Mouse (Mus musculus) right cerebral cortex, postnatal 4 days (tissue): ENCODE results near the gene Nrgn.
A peak's percentile ranks its signal among the peaks of the same experiment; 100 is the strongest.

ENCODE experiments used
- DNase-seq: peaks from one replicate; pipeline ENCODE4 v3.0.0-alpha.2; 2022

Gene Nrgn

DNA sequence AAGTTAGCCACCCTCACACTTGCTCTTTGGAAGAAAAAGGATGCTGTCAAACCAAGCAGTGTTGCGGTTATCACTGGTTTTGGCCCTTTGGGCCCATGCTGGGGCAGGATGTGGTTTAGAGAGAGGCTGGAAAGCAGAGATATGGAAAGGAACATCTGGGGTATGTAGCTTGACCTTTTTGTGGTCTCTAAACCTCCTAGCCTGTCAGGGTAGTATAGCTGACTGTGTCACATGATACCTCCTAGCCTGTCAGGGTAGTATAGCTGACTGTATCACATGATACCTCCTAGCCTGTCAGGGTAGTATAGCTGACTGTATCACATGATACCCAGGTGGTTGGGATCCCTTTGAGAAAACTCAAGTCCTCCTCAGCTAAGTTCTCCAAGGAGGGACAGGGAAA, 1.6 kb upstream of the Nrgn start:
- no peak for DNase-seq

DNA sequence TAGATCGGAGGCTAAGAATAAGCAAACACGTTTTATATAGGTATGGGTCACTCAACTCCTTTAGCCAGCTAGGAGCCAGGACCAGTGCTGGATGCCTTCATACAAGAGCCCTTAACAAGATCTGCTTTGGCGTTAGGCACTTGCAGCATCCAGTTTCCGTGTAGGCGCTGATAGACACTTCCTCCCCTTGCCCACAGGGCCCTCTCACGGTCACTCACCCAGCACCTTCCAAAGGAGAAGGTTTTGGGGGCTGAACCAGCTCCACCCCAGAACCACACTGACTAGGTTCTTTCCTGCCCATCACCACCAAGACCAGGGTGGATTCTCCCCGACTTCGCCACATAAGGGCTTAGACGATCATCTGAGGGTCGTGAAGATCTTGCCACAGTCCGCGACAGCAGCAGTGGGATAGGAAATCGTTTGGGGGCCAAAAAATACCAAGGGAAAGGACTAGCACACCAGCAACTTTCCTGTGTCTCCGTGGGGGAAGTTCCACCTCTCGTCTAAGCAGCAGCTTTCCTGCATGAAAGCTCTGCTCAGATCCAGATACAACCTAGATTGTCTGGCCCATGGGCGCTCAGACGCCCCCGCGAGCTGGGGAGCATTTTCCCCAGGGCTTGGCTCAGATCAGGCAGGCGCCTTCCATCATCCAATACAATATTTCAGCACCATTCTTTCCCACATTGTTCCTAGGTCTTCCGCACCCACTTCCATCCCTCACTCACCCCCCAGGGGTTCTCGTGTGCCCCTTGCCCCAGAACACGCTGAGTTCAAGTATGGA, 763 bp downstream of the Nrgn start:
- DNase-seq = no peak

DNA sequence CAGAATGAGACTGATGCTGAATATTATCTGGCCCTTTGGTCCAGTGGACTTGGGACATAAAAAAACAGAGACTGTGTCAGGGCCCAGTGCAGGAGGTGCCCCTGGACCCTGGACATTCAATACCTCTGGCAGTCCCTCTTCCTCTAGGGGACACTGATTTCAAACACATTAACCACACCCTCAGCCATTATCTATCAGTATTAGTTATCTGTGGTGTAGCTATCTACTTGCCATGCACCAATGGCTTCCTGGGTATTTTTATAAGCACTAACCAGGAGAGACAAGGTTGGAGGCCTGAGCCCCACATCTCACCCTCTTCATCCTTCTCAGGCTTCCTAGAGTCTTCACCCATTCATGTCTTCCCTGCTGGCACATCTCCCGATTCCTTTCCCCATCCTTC, 2.3 kb downstream of the Nrgn start:
- no peak for DNase-seq

DNA sequence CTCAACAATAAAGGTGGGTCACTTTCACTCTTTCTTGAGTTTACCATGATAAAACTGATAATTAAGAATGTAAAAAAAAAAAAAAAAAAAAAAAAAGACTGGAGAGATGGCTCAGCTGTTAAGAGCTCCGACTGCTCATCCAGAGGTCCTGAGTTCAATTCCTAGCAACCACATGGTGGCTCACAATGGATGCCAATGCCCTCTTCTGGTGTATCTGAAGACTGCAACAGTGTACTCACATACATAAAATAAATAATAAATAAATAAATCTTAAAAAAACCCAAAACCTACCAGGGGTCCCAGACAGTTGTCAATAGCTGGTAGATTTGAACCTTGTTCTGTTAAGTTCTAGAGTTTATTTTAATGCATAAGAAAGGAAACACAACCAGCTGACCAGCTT, 5.8 kb downstream of the Nrgn start:
- DNase-seq = no peak

GRCm38 (mm10) chr9:37545847-37546452, 6.8 kb downstream of the Nrgn start:
- DNase-seq = no peak

GRCm38 (mm10) chr9:37545166-37545610, 7.5 kb downstream of the Nrgn start:
- DNase-seq = no peak

- peak; percentile 71 for DNase-seq
These were observed 8.1 kb downstream of the Nrgn start for GRCm38 (mm10) chr9:37544447-37545165.

DNA sequence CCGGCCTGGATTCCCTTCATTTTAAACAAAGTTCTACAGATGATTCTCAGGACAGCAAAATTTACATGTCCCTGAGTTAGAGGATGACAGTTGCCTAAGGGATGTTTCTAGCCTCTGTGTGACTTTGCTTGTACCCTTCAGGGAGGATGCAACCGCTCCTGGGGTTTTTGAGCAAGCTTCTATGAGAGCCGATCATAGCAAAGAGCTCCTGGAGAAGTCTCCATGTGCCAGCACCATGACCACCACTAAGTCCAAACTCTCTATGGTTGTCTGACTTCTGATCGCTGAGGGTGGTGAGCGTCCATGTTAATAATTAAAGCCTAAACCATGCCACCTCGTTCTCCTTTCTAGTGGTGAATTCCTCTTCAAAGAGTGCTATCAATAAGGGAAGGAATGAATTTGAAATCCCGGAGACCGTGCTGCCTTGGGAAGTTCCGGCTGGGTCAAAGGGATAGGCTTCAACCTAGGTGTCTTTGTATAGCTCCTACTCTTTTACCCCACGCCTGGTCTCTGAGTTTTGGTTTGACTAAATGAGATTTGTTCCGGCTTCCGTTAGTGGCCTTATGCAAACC, 8.7 kb downstream of the Nrgn start:
- DNase-seq = no peak

DNA sequence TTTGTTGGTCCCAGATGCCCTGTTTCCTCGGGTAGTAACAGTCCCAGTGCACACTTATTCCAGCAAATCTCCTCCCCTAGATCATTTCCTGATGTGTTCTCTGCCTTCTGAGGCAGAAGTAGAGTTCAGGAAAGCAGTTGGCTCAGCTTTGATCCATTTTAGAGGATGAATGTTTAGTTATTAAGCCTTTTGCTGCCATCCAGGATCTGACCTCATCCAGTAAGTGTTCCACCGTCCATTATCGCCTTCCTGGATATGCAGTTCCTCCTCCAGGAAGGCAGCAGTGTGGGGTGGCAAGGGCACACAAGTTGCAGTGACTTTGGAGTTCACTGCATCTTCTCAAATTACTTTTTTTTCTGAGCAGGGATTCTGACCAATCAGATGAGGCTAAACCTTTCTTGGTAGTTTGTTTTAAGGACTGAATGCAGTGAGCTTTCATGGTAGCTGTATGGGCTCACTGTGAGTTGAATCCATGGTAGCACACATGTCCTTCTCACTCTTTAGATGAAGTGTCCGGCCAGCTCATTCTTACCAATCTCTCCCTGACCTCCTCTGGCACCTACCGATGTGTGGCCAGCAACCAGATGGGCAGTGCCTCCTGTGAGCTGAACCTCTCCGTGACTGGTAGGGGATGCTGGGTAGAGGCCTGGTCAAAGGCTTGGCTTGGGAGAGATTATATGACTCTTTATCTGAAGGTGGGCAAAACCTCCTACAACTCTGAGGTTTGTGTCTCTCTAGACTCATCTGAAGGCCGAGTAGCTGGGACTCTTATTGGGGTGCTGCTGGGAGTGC, 10.7 kb downstream of the Nrgn start:
- no peak for DNase-seq

GRCm38 (mm10) chr9:37540701-37541575, 11.8 kb downstream of the Nrgn start:
- DNase-seq = no peak

DNA sequence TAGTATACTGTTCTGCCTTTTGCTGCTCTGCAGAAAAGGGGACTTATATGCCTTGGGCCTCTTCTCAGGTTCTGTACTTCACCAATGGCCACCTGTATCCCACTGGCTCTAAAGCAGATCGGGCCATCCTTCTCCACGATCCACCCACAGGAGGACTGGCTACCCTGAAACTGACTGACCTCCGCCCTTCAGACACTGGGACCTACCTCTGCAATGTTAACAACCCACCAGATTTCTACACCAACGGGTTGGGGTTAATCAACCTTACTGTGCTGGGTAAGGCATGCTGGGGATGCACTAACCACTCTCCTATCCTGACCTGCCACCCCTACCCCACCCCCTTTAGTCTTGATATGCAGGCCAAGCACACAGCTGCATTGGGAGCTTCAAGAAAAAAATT, 12.5 kb downstream of the Nrgn start:
- DNase-seq = no peak

DNA sequence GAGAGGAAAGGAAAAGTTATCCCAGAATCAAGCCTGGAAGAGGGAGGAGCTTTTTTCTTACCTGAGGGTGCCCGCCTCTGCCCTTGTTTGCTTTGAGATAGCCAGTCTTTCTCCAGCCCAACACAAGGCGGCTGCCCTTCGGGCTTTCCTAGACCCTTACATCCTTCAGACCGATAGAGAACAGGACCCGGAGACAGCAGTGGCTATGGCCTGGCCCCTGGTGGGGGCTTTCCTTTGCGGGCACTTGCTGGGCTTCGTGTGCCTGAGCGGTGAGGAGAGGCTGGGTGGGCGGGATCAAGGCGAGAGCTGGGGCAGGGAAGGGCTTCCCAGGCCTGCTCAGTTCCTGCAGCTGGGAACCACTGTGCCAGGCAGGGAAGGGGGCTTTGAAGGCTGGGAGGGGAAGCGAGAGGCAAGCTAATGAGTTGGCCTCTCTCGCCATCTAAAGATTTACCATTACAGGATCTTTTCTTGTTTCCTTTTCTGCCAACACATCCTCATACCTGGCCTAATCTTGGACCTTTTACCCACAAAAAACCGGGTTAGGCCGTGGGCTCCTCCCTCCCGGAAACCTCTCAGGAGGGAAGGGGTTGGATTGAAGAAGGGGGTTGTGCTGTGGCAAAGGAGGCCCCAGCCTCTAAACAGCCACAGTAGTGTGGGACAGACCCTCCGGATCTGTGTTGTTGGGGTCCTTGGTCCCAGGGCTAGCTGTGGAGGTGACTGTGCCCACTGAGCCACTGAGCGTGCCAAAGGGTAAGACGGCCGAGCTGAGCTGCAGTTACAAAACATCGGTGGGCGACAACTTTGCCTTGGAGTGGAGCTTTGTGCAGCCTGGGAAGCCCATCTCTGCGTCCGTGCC, 13.3 kb downstream of the Nrgn start, which contains the start of gene Vsig2:
Gene Vsig2 (plus strand): TSS at position 86 of the 856 bp plus-strand sequence.
- DNase-seq = no peak

GRCm38 (mm10) chr9:37537658-37538250, 14.9 kb downstream of the Nrgn start:
- DNase-seq = no peak

- no peak for DNase-seq
These were observed 15.9 kb downstream of the Nrgn start for GRCm38 (mm10) chr9:37536851-37537250.

GRCm38 (mm10) chr9:37530888-37531705, 21.6 kb downstream of the Nrgn start:
- DNase-seq = peak; percentile 53

GRCm38 (mm10) chr9:37530031-37530887, 22.4 kb downstream of the Nrgn start:
- no peak for DNase-seq

- no peak for DNase-seq
These were observed 24.3 kb downstream of the Nrgn start for GRCm38 (mm10) chr9:37528225-37528970.
